Mouse (Mus musculus) MEL (cell line): ENCODE measurements around the gene Gm49373. TPM values are rescaled to one million over a fixed set of nuclear protein-coding genes. Genes with fewer than 3 reads are reported as not detected.
A peak's percentile ranks its signal among the peaks of the same experiment; 100 is the strongest.

Experiments
- DNase-seq: peaks from one replicate; pipeline ENCODE4 v3.0.0; 2011; ENCODE audit warnings: low read depth, low spot score
- H3K27ac ChIP-seq: 2 replicates; pipeline ENCODE4 v1.5.1; 2012; ENCODE audit warnings: low read depth, mild to moderate bottlenecking, control low read depth, low read length, moderate library complexity; ENCODE audit not compliant: control insufficient read depth
- H3K27me3 ChIP-seq, 2 experiments: fragments of 150-350 bp in 1 of 2; sonication (generic) in 1 of 2; 2 replicates each; pipeline ENCODE4 v1.6.1; 2012; ENCODE audit warnings: low read length in 2 of 2, mild to moderate bottlenecking in 2 of 2, improper control_type of control experiment in 1 of 2, moderate library complexity in 1 of 2; ENCODE audit not compliant: insufficient read depth in 2 of 2, control insufficient read depth in 1 of 2
- H3K36me3 ChIP-seq, 2 experiments: 2 replicates each; pipeline ENCODE4 v1.6.1; 2012 to 2014; ENCODE audit warnings: low read length in 2 of 2, improper control_type of control experiment in 1 of 2, inconsistent platforms in 1 of 2, mild to moderate bottlenecking in 1 of 2; ENCODE audit not compliant: insufficient read depth in 2 of 2, control insufficient read depth in 1 of 2
- H3K4me1 ChIP-seq, 2 experiments: fragments of 150-350 bp in 1 of 2; sonication (generic) in 1 of 2; 2 replicates each; pipeline ENCODE4 v1.6.1; 2012; ENCODE audit warnings: low read length in 2 of 2, improper control_type of control experiment in 1 of 2, mild to moderate bottlenecking in 1 of 2; ENCODE audit not compliant: insufficient read depth in 2 of 2, control insufficient read depth in 1 of 2
- H3K4me3 ChIP-seq, 2 experiments: fragments of 150-350 bp in 1 of 2; sonication (generic) in 1 of 2; 2 replicates each; pipeline ENCODE4 v1.5.1; 2012; ENCODE audit warnings: low read depth in 2 of 2, low read length in 2 of 2, mild to moderate bottlenecking in 2 of 2, moderate library complexity in 2 of 2, control low read depth in 1 of 2, improper control_type of control experiment in 1 of 2; ENCODE audit not compliant: control insufficient read depth in 1 of 2, insufficient read depth in 1 of 2
- H3K79me2 ChIP-seq: 2 replicates; pipeline ENCODE4 v1.6.1; 2012; ENCODE audit warnings: mild to moderate bottlenecking, low read length, moderate library complexity; ENCODE audit not compliant: control insufficient read depth, poor library complexity, insufficient read depth
- H3K9ac ChIP-seq: 2 replicates; pipeline ENCODE4 v1.6.1; 2012; ENCODE audit warnings: low read depth, mild to moderate bottlenecking, control low read depth, low read length, moderate library complexity; ENCODE audit not compliant: control insufficient read depth, poor library complexity, severe bottlenecking
- H3K9me3 ChIP-seq: fragments of 150-350 bp; sonication (generic); replicated peaks from 2 replicates; pipeline ENCODE4 v1.6.1; 2012; ENCODE audit warnings: mild to moderate bottlenecking, low read length, improper control_type of control experiment, moderate library complexity; ENCODE audit not compliant: insufficient read depth
- MAX ChIP-seq: IDR thresholded peaks from 2 replicates; pipeline ENCODE4 v1.6.1; 2011; ENCODE audit warnings: low read length, improper control_type of control experiment
- MXI1 ChIP-seq: IDR thresholded peaks from 2 replicates; pipeline ENCODE4 v1.6.1; 2011; ENCODE audit warnings: mild to moderate bottlenecking, low read depth, low read length, improper control_type of control experiment
- POLR2A ChIP-seq, 2 experiments: IDR thresholded peaks; 2 replicates each; pipeline ENCODE4 v1.6.1; 2011 to 2012; ENCODE audit warnings: low read length in 2 of 2, mild to moderate bottlenecking in 2 of 2, control low read depth in 1 of 2, improper control_type of control experiment in 1 of 2, low read depth in 1 of 2, moderate library complexity in 1 of 2; ENCODE audit not compliant: control insufficient read depth in 1 of 2, insufficient read depth in 1 of 2, poor library complexity in 1 of 2
- POLR2AphosphoS5 ChIP-seq: IDR thresholded peaks from 2 replicates; pipeline ENCODE4 v1.6.1; 2012; ENCODE audit warnings: low read depth, borderline replicate concordance, mild to moderate bottlenecking, inconsistent platforms, low read length, moderate library complexity, mixed read lengths
- RCOR1 ChIP-seq: IDR thresholded peaks from 2 replicates; pipeline ENCODE4 v1.6.1; 2012; ENCODE audit warnings: low read depth, mild to moderate bottlenecking, inconsistent platforms, low read length, improper control_type of control experiment
- TAL1 ChIP-seq: IDR thresholded peaks from 2 replicates; pipeline ENCODE4 v1.6.1; 2012; ENCODE audit warnings: mild to moderate bottlenecking, inconsistent platforms, low read length, moderate library complexity, mixed read lengths
- TBP ChIP-seq: IDR thresholded peaks from 2 replicates; pipeline ENCODE4 v1.8.0; 2011; ENCODE audit warnings: low read depth, low read length, improper control_type of control experiment
- UBTF ChIP-seq: IDR thresholded peaks from 2 replicates; pipeline ENCODE4 v1.6.1; 2012; ENCODE audit warnings: low read depth, mild to moderate bottlenecking, inconsistent platforms, low read length, improper control_type of control experiment, moderate library complexity, borderline replicate concordance; ENCODE audit not compliant: insufficient read depth
- polyA plus RNA-seq, 2 experiments: library from polyadenylated mRNA; stranded (reverse) in 1 of 2; unstranded in 1 of 2; fragments of >175 nt in 1 of 2; fragments of >200 nt in 1 of 2; gene quantifications; 2 replicates each; pipeline versions ENCODE4 v1.2.1 to v1.2.4; 2012; ENCODE audit warnings: low replicate concordance in 2 of 2, low read depth in 1 of 2; ENCODE audit not compliant: insufficient read length in 2 of 2, insufficient read depth in 1 of 2, missing spikeins in 1 of 2
- total RNA-seq: library from RNA; depleted of rRNA; stranded (reverse); fragments of 300-350 nt; gene quantifications from 2 replicates; pipeline ENCODE4 v1.2.3, GENCODE M21; 2012; rRNA removed

The Gm49373 gene
- total and polyA plus RNA-seq, 3 experiments, result 6.4 to 8.3 TPM; not detected in 1

DNA sequence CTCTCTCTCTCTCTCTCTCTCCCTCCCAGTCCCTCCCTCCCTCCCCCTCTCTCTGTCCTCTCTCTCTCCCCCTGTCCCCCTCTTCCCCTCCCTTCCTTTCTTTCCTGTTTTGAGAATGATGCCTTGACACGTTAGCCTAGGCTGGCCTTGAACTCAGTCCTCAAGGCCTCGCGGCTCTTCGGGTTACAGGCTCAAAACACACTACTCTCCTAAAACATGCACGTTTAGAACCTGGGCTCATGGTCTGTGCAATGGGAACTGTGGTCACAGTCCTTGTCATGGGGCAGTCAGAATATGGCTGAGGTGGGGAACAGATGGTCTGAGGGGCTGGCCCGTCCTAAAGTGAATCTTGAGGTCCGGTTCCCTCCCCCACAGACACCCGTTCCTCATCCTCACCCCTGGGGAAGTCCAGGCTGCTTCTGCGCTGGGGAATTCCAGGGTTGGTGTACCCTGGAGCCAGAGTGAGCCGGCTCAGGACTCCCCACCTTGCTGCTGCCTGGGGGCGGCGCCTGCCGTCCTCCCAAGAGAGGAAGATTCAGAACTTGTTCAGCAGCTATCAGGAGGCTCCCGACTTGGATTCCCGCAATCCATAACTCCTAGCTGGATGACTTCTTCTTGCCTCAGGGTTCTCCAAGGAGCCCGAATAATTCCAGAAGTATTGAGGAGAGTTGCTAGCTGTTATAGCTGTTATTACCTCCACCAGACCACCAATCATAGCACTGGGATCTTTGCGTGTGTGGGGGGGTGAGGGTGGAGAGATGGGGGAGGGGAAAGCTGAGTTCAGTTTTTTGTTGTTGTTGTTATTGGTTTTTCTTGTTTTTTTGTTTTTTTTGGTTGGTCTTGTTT, 56.3 kb downstream of the Gm49373 start:
- Histone ChIP-seq H3K36me3 (peaks cover 0 to 34% of the 10 kb centered on the region in 2 experiments; a peak in 2 of 4 replicates), H3K9me3 (no peaks in the 10 kb centered on the region), H3K9ac (peak overlapping the region; percentile 65), H3K4me1 (peaks cover 20 to 49% of the 10 kb centered on the region in 2 experiments), H3K79me2 (peaks cover 11% of the 10 kb centered on the region)
- DNase-seq, result peak; percentile 83
- peak; percentile 9 for TF ChIP-seq TBP
- no peak for TF ChIP-seq MXI1
- TF ChIP-seq, all 39 proteins: peak for 1
- Histone ChIP-seq H3K27ac (peak overlapping the region; percentile 10), H3K27me3 (no peaks in the 10 kb centered on the region), H3K4me3 (peak overlapping the region; percentile 59)

DNA sequence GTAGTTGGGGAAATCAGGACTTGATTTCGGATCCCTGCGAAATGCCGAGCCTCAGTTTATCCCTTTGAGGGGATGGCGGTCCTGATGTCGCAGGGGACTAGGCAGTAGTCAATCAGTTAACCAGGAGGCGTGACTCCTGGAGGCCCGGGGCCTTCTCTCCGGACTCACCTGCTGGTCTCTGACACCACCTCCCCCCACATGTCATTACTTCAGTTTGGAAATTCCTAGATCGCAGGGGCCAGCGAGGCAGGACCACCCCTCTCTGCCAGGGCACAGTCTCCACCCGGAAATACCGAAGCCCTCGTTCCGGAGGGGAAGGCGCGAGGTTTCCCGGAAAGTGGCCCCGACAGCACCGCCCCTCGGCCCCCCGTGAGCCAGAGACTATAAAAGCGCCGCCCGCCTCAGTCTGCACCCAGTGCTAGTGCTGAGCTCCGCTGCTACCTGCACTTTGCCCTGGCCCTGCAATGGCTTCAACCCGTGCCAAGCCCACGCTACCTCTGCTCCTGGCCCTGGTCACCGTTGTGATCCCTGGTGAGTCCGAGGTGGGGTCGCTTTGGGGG, 57.2 kb downstream of the Gm49373 start, which contains the start of gene Icam1:
Gene Icam1 (plus strand): TSS at position 415 of the 560 bp plus-strand sequence.
- peak; percentile 99 for TF ChIP-seq TBP
- no peak for TF ChIP-seq MAX
- no peak; the same call in 1 of the 2 replicates for TF ChIP-seq UBTF
- TF ChIP-seq POLR2A (IDR thresholded peaks at IDR 0.05; ENCODE audit: control insufficient read depth in 1 of 2, insufficient read depth in 1 of 2, low read depth in 1 of 2, low read length in 2 of 2, poor library complexity in 1 of 2), result peak in 1 of 2 experiments; percentile 99; a peak in 2 of 4 replicates
- peak; percentile 98 for TF ChIP-seq POLR2AphosphoS5

DNA sequence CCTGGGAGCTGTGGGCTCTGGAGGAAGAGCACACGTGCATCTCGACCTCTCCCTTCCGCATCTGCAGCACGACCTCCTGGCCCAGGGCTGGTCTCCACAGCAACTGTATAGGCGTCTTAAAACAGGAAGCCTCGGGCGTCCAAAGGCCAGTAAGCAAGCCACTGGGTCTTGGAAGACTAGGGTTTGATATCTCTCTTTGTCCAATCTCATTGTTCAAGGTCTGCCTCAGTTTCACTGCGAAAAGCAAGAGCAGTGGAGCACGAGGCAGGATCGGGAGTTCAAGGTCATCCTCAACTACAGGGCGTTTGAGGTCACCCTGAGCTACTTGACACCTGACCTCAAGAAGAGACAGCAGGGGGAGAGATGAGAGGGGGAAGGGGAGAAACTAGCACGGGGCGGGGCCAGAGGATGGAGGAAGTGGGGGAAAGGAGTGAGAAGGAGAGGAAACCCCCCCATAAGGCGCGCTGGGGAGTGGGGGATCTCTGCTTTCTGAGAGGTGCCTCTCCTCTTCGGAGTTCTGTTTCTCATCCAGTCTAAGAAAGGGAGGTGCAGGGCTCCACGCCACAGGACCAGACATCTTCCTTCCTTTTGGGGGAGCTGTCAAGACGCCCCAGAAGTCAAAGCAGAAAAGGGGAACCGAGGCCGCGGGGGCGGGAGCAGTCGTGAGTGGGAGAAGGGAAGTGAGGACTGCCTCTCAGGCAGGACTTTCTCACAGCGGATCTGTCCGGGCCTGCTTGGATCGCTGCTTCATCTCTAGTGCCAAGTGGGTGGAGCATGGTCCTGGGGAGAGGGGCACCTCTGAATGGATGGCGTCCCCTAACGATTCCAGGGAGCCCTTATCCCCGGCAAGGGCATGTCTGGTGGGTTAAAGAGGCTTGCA, 58.0 kb downstream of the Gm49373 start:
- H3K27ac ChIP-seq, result peak overlapping the region; percentile 59
- 0 out of 2 replicates have a peak, but pooled peaks have one; percentile 3 for TF ChIP-seq TAL1
- TF ChIP-seq UBTF, result peak; percentile 74; the same call in 1 of the 2 replicates
- no peak for TF ChIP-seq RCOR1
- TF ChIP-seq POLR2A (IDR thresholded peaks at IDR 0.05; ENCODE audit: control insufficient read depth in 1 of 2, insufficient read depth in 1 of 2, low read depth in 1 of 2, low read length in 2 of 2, poor library complexity in 1 of 2), result peak in 1 of 2 experiments; percentile 25; a peak in 1 of 4 replicates
- peaks cover 22 to 59% of the 10 kb centered on the region in 2 experiments for H3K4me1 ChIP-seq
- no peaks in the 10 kb centered on the region for H3K9me3 ChIP-seq
- H3K36me3 ChIP-seq, result peaks cover 0 to 39% of the 10 kb centered on the region in 2 experiments; a peak in 2 of 4 replicates
- H3K9ac ChIP-seq, result peak overlapping the region; percentile 65
- DNase-seq, result peak; percentile 99
- H3K79me2 ChIP-seq, result peaks cover 11% of the 10 kb centered on the region
- H3K27me3 ChIP-seq, result no peaks in the 10 kb centered on the region
- H3K4me3 ChIP-seq, result peak overlapping the region; percentile 59

More for the DNA sequence above, 57.2 kb downstream of the Gm49373 start, which contains the start of gene Icam1:
- Histone ChIP-seq H3K36me3 (peaks cover 0 to 39% of the 10 kb centered on the region in 2 experiments; a peak in 2 of 4 replicates), H3K4me3 (peak within 1 kb of the TSS; percentile 59), H3K9me3 (no peaks in the 10 kb centered on the region), H3K79me2 (peaks cover 11% of the 10 kb centered on the region), H3K27ac (peak within 1 kb of the TSS; percentile 59), H3K9ac (peak within 1 kb of the TSS; percentile 65), H3K4me1 (peaks cover 22 to 56% of the 10 kb centered on the region in 2 experiments), H3K27me3 (no peaks in the 10 kb centered on the region)
- peak; percentile 95 for DNase-seq

Other genes with a start within 250 kb of the Gm49373 start
- 53.9 and 63.7 TPM in 2 replicates for gene A230050P20Rik, start 204.5 kb downstream of the Gm49373 start, total RNA-seq
- gene A230050P20Rik, start 204.5 kb downstream of the Gm49373 start, polyA plus RNA-seq, result 100 to 1,000 TPM; 190 to 199 TPM
- gene Angptl6, start 193.4 kb downstream of the Gm49373 start, total RNA-seq, result 10.9 and 18.1 TPM in 2 replicates
- gene Angptl6, start 193.4 kb downstream of the Gm49373 start, polyA plus RNA-seq, result 10 to 100 TPM in 1 of 2 experiments, not detected in 1; 22.6 TPM
- 612 and 763 TPM in 2 replicates for gene Ppan, start 184.9 kb downstream of the Gm49373 start, total RNA-seq
- 100 to 1,000 TPM; 251 to 953 TPM for gene Ppan, start 184.9 kb downstream of the Gm49373 start, polyA plus RNA-seq
- 1,228 and 1,516 TPM in 2 replicates for gene Eif3g, start 174.5 kb downstream of the Gm49373 start, total RNA-seq
- 1,000 to 10,000 TPM in 1 of 2 experiments, not detected in 1; 1,873 TPM for gene Eif3g, start 174.5 kb downstream of the Gm49373 start, polyA plus RNA-seq
- 412 and 448 TPM in 2 replicates for gene Dnmt1, start 113.2 kb downstream of the Gm49373 start, total RNA-seq
- 1,000 to 10,000 TPM in 1 of 2 experiments, 100 to 1,000 TPM in 1; 681 to 1,953 TPM for gene Dnmt1, start 113.2 kb downstream of the Gm49373 start, polyA plus RNA-seq
- gene S1pr2, start 96.3 kb downstream of the Gm49373 start, total RNA-seq, result 6.4 and 6.6 TPM in 2 replicates
- gene S1pr2, start 96.3 kb downstream of the Gm49373 start, polyA plus RNA-seq, result 10 to 100 TPM in 1 of 2 experiments, not detected in 1; 27.4 TPM
- 280 and 282 TPM in 2 replicates for gene Mrpl4, start 70.4 kb downstream of the Gm49373 start, total RNA-seq
- gene Mrpl4, start 70.4 kb downstream of the Gm49373 start, polyA plus RNA-seq, result 100 to 1,000 TPM in 1 of 2 experiments, not detected in 1; 474 TPM
- gene Icam1, start 57.1 kb downstream of the Gm49373 start, total RNA-seq, result 24.4 and 26.0 TPM in 2 replicates
- gene Icam1, start 57.1 kb downstream of the Gm49373 start, polyA plus RNA-seq, result 10 to 100 TPM in 1 of 2 experiments, not detected in 1; 31.0 TPM
- gene Icam4, start 43.7 kb downstream of the Gm49373 start, total RNA-seq, result 259 and 260 TPM in 2 replicates
- 100 to 1,000 TPM; 193 to 268 TPM for gene Icam4, start 43.7 kb downstream of the Gm49373 start, polyA plus RNA-seq
- 4.8 TPM in 2 replicates for gene Icam5, start 41.0 kb downstream of the Gm49373 start, total RNA-seq
- gene Icam5, start 41.0 kb downstream of the Gm49373 start, polyA plus RNA-seq, result 1 to 10 TPM in 1 of 2 experiments, not detected in 1; 9.5 TPM
- gene Zglp1, start 6.0 kb downstream of the Gm49373 start, total RNA-seq, result 1.1 and 1.5 TPM in 2 replicates
- gene Zglp1, start 6.0 kb downstream of the Gm49373 start, polyA plus RNA-seq, result 1 to 10 TPM in 1 of 2 experiments, not detected in 1; 8.0 TPM
- gene Fdx1l, start 518 bp upstream of the Gm49373 start, total RNA-seq, result 198 and 247 TPM in 2 replicates
- gene Fdx1l, start 518 bp upstream of the Gm49373 start, polyA plus RNA-seq, result 100 to 1,000 TPM; 305 to 361 TPM
- gene Gm38431, start 18.9 kb upstream of the Gm49373 start, total RNA-seq, result 42.1 and 47.8 TPM in 2 replicates
- 100 to 1,000 TPM in 1 of 2 experiments, 10 to 100 TPM in 1; 38.9 to 191 TPM for gene Gm38431, start 18.9 kb upstream of the Gm49373 start, polyA plus RNA-seq
- 50.0 and 60.1 TPM in 2 replicates for gene Raver1, start 18.9 kb upstream of the Gm49373 start, total RNA-seq
- 100 to 1,000 TPM in 1 of 2 experiments, not detected in 1; 291 TPM for gene Raver1, start 18.9 kb upstream of the Gm49373 start, polyA plus RNA-seq
- 43.8 and 45.6 TPM in 2 replicates for gene Tyk2, start 58.1 kb upstream of the Gm49373 start, total RNA-seq
- 10 to 100 TPM in 1 of 2 experiments, not detected in 1; 63.3 TPM for gene Tyk2, start 58.1 kb upstream of the Gm49373 start, polyA plus RNA-seq
- gene Cdc37, start 76.9 kb upstream of the Gm49373 start, total RNA-seq, result 751 and 779 TPM in 2 replicates
- gene Cdc37, start 76.9 kb upstream of the Gm49373 start, polyA plus RNA-seq, result 1,000 to 10,000 TPM in 1 of 2 experiments, 100 to 1,000 TPM in 1; 914 to 1,631 TPM
- gene Pde4a, start 92.6 kb upstream of the Gm49373 start, total RNA-seq, result 13.8 and 16.6 TPM in 2 replicates
- gene Pde4a, start 92.6 kb upstream of the Gm49373 start, polyA plus RNA-seq, result 10 to 100 TPM; 45.6 to 53.9 TPM
- 168 and 174 TPM in 2 replicates for gene Keap1, start 166.3 kb upstream of the Gm49373 start, total RNA-seq
- 100 to 1,000 TPM in 1 of 2 experiments, 10 to 100 TPM in 1; 67.5 to 171 TPM for gene Keap1, start 166.3 kb upstream of the Gm49373 start, polyA plus RNA-seq
- gene S1pr5, start 175.3 kb upstream of the Gm49373 start, total RNA-seq, result 0.04 TPM in 1 of 2 replicates, not detected in the other
- gene S1pr5, start 175.3 kb upstream of the Gm49373 start, polyA plus RNA-seq, result under 1 TPM in 1 of 2 experiments, not detected in 1; 0.08 TPM
- 76.4 and 83.9 TPM in 2 replicates for gene Atg4d, start 192.2 kb upstream of the Gm49373 start, total RNA-seq
- gene Atg4d, start 192.2 kb upstream of the Gm49373 start, polyA plus RNA-seq, result 10 to 100 TPM in 1 of 2 experiments, not detected in 1; 99.7 TPM
- gene Kri1, start 214.9 kb upstream of the Gm49373 start, total RNA-seq, result 175 and 199 TPM in 2 replicates
- 100 to 1,000 TPM in 1 of 2 experiments, 10 to 100 TPM in 1; 76.1 to 233 TPM for gene Kri1, start 214.9 kb upstream of the Gm49373 start, polyA plus RNA-seq
- 40.1 and 55.2 TPM in 2 replicates for gene Cdkn2d, start 218.3 kb upstream of the Gm49373 start, total RNA-seq
- 10 to 100 TPM in 1 of 2 experiments, not detected in 1; 67.9 TPM for gene Cdkn2d, start 218.3 kb upstream of the Gm49373 start, polyA plus RNA-seq
- gene Ap1m2, start 239.2 kb upstream of the Gm49373 start, total RNA-seq, result 0.52 and 0.73 TPM in 2 replicates
- gene Ap1m2, start 239.2 kb upstream of the Gm49373 start, polyA plus RNA-seq, result 1 to 10 TPM in 1 of 2 experiments, not detected in 1; 1.0 TPM
- gene Slc44a2, start 247.6 kb upstream of the Gm49373 start, total RNA-seq, result 27.3 and 30.7 TPM in 2 replicates
- gene Slc44a2, start 247.6 kb upstream of the Gm49373 start, polyA plus RNA-seq, result 100 to 1,000 TPM in 1 of 2 experiments, not detected in 1; 121 TPM